Mouse (Mus musculus) yolk sac, embryonic 10.5 days (tissue): ENCODE measurements around the gene 4930432M17Rik.

Experiments used
- DNase-seq: peaks from one replicate; pipeline ENCODE4 v3.0.0-alpha.2; 2017; ENCODE audit warnings: low spot score

4930432M17Rik gene

DNA sequence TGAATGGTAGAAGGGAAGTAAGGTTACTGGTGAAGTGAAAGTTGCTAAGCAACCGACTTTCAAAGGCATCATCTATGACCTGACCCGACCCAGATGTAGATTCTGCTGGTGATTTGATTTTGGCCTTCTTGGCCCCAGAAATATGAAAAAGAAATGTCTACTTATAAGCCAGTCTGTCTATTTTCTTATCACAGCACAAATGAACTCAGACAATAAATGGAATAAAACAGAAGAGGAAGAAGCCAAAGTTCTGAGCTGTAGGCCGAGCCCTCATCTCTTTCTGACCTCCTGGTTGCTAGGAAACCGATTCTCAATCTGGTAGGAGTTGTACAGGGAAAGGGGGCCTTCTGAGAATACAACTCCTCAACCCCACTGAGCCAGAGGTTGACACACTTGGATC, at the start of gene 4930432M17Rik:
4930432M17Rik (plus strand) TSS at position 301 of the 400 bp plus-strand sequence.
- no peak for DNase-seq

DNA sequence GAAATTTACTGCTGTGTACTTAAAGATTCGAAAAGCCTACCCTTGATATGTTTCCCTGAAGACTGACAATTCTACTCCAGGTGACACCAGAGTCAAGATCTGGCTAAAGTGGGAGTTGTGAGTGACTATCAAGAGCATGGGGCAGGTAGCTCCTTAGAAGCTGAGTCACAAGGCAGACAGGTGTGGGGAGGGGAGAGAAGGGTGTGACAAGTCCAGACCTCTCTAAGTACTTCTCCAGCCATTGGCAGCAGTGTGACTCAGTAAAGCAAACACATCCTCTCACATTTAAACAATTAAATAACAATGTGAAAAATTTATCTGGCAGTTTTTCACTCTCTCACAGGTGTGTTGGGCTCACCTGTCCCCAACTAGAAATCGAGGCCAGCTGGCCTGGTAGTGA, 44.9 kb upstream of the 4930432M17Rik start:
- no peak for DNase-seq

- no peak for DNase-seq
Observed at GRCm38 (mm10) chr3:121626273-121626672, 44.3 kb upstream of the 4930432M17Rik start.

DNA sequence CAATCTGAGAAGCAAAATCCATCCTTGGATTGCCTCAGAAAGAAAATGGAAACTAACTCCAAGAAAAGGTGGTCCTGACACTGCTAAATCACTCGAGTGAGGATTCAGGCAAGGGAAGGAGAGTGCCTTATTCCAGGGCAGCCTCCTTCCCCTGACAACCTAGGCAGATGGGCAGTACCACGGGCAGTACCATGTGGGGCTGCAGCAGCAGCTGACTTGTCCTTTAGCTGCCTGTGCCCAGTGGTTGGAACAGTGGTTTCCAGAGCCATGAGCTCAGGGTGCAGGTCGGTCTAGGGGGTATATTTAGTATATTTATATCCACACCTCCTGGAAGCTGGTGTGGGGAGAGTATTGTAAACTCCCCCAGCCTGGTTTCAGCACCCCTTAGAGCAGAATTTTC, 42.3 kb upstream of the 4930432M17Rik start:
- no peak for DNase-seq

GRCm38 (mm10) chr3:121630626-121631025, 39.9 kb upstream of the 4930432M17Rik start:
- DNase-seq = no peak

DNA sequence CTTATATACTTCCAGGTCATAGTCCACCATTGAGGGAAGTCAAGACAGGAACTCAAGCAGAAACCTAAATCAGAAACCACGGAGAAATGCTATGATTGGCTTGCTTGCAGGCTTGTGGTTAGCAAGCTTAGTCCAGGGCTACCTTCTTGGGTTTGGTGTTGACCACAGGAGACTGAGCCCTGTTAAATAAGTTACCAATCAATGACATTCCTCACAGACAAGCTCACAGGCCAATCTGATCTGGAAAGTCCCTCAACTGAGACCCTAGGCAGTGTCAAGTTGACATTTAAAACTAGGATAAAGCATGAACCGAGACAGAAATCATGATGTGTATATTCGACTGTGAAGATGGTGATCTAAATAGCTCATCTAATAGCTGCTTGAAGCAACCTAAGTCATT, 35.6 kb upstream of the 4930432M17Rik start:
- DNase-seq = peak; percentile 52

DNA sequence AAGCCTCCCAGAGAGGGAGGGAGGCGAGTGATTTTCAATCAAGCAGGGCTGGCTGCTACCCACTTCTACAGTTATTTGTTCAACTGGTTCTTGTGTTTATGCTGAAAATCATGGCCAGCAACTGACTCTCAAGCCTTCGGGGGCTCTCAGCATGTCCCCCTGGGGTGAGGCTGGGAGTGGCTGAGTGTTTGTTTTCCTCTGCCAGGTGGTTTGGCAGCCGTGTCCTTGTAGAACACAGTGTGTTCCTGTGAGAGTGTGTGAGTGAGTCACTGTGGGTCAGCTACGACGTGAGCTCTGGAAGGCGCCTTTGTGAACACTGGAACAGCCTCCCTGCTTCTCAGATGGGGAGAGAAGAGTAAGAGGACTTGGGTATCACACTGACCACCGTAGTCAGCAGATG, 35.1 kb upstream of the 4930432M17Rik start:
- DNase-seq = no peak

GRCm38 (mm10) chr3:121636315-121636714, 34.2 kb upstream of the 4930432M17Rik start:
- DNase-seq = peak; percentile 32

DNA sequence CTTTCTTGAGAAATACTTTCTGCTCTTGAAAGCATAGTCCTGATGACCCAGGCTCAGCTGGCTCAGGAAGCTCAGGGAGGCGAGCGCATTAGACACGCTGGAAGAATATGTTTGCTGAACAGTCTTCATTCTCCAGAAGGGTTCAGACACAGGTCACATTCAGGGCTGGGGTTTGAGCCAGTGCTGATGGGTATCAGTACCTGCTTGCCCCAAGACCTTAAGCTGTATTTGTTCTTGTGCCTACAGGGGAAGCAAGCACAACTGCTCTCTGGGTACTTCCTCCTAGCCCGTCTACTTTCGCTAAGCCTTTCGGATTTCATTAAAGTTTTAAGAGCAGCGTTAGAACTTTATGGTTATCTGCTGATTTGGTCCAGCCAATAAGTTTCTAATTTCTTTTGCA, 33.8 kb upstream of the 4930432M17Rik start:
- DNase-seq = no peak

DNA sequence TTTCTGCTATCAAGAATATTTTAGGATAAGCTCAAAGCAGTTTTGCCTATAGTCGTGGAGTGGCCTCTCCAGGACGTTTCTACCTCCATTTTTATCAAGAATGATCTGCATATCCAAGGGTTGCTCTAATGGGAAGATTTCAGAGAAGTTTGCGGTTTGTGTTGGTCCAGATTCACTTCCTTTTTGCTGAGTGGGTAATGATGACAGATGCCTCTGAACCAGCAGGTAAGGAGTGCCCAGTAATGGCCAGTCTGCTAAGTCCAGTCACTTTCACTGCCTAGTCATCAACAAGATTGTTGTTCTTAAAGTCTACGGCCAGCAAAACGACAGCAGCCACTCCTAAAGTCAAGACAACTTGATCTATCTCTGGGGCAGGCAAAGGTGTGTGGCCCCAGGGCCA, 32.8 kb upstream of the 4930432M17Rik start:
- no peak for DNase-seq

- no peak for DNase-seq
Observed at GRCm38 (mm10) chr3:121638241-121638640, 32.3 kb upstream of the 4930432M17Rik start.

- no peak for DNase-seq
Observed at GRCm38 (mm10) chr3:121640611-121641010, 30.0 kb upstream of the 4930432M17Rik start.

GRCm38 (mm10) chr3:121643236-121643635, 27.3 kb upstream of the 4930432M17Rik start:
- no peak for DNase-seq

- DNase-seq = peak; percentile 62
Observed at GRCm38 (mm10) chr3:121645447-121645846, 25.1 kb upstream of the 4930432M17Rik start.

- DNase-seq = peak; percentile 87
Observed at GRCm38 (mm10) chr3:121646364-121647048, 24.1 kb upstream of the 4930432M17Rik start.

DNA sequence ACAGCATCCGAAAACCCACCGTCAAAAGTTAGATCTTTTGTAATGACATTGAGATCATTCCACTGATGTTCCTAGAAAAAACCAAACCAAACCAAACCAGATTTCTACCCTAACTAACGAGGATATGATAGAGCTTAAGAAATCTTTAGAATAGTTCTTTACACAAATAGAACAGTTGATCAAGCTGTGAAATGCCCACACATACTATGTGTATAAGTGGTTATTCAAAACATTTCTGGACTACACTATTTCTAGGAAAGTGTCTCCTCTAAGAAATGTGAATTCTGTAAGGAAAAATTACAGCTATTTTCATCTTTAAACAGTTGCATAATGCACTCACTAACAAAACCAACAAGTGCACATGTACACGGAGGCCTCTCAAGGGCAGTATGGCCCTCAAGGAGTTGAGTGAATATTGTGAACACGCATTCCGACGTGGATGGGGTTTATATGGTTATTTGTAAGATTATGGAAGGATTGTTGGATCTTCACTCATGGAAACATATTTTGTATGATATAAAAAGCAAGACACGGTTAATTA, 22.3 kb upstream of the 4930432M17Rik start:
- no peak for DNase-seq

GRCm38 (mm10) chr3:121650052-121650671, 20.4 kb upstream of the 4930432M17Rik start:
- no peak for DNase-seq

DNA sequence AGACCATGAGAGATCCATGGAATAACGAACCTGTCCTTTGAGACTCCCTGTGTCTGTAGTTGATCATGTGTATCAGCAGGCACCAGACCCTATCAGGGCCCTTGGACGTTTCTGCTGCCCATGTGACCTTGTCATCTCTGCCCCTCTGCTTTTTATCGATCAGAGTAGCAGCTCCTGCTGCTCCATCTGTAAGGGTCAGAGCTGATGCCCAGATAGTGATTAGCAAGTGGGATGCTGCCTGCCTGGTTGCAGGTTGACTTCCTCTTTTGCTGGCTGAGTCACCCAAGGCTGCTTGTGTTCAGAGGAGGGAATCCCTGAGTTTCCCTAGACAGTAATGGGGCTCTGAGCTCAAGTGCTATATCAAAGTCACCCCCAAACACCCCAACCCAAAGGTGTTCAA, 18.9 kb upstream of the 4930432M17Rik start:
- no peak for DNase-seq

- no peak for DNase-seq
Observed at GRCm38 (mm10) chr3:121652186-121652585, 18.4 kb upstream of the 4930432M17Rik start.

GRCm38 (mm10) chr3:121656922-121657321, 13.6 kb upstream of the 4930432M17Rik start:
- no peak for DNase-seq

- DNase-seq = no peak
Observed at GRCm38 (mm10) chr3:121662705-121663469, 7.7 kb upstream of the 4930432M17Rik start.

DNA sequence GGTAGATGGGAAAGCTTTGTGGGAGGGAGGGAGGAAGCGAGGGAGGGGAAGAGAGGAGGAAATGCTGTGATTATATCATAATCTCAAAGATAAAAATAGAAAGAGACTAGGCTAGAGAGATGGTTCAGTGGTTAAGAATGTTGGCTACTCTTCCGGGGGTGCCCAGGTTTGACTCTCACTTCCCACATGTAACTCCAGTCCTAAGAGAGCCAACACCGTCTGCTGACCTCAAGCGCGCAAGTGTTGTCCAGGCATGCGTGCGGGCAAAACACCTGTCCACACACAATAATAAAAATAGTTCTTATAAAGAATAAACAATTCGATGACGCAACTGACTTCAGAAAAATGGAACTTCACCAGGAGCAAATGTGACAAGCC, 7.1 kb upstream of the 4930432M17Rik start:
- no peak for DNase-seq
